Mouse (Mus musculus) T-helper 2 cell (primary cell): ENCODE measurements around the gene Ttll12.

Source experiments
- in situ Hi-C: fragments of 300-600 bp; cut with MboI, MseI; formaldehyde crosslinking; loops from one replicate; pipeline ENCODE4 v1.15.1; 2025; ENCODE audit warnings: high pct_unique_total_duplicates

Ttll12 gene

GRCm38 (mm10) chr15:83594513-83595363, at the start of gene Ttll12:
Gene Ttll12 (minus strand): TSS chr15:83595157.
- in situ Hi-C loops: no loop called here

- in situ Hi-C loops: no loop called here
These were observed 47.6 kb upstream of the Ttll12 start for GRCm38 (mm10) chr15:83642518-83642917.

- in situ Hi-C loops: no loop called here
These were observed 45.3 kb upstream of the Ttll12 start for GRCm38 (mm10) chr15:83640208-83640607.

GRCm38 (mm10) chr15:83639160-83639559, 44.2 kb upstream of the Ttll12 start:
- in situ Hi-C loops: no loop called here

- in situ Hi-C loops: no loop called here
These were observed 43.4 kb upstream of the Ttll12 start for GRCm38 (mm10) chr15:83638196-83638899.

GRCm38 (mm10) chr15:83636759-83637158, 41.8 kb upstream of the Ttll12 start:
- in situ Hi-C loops: no loop called here

GRCm38 (mm10) chr15:83635251-83635650, 40.3 kb upstream of the Ttll12 start:
- in situ Hi-C loops: no loop called here

- in situ Hi-C loops: no loop called here
These were observed 39.1 kb upstream of the Ttll12 start for GRCm38 (mm10) chr15:83634076-83634475.

GRCm38 (mm10) chr15:83631071-83631470, 36.1 kb upstream of the Ttll12 start:
- in situ Hi-C loops: no loop called here

- in situ Hi-C loops: no loop called here
These were observed 34.8 kb upstream of the Ttll12 start for GRCm38 (mm10) chr15:83629716-83630115.

- in situ Hi-C loops: no loop called here
These were observed 31.2 kb upstream of the Ttll12 start for GRCm38 (mm10) chr15:83626142-83626645.

- in situ Hi-C loops: no loop called here
These were observed 20.3 kb upstream of the Ttll12 start for GRCm38 (mm10) chr15:83615245-83615644.

GRCm38 (mm10) chr15:83607115-83607802, 12.3 kb upstream of the Ttll12 start:
- in situ Hi-C loops: no loop called here

GRCm38 (mm10) chr15:83606700-83607099, 11.7 kb upstream of the Ttll12 start:
- in situ Hi-C loops: no loop called here

GRCm38 (mm10) chr15:83606216-83606615, 11.3 kb upstream of the Ttll12 start:
- in situ Hi-C loops: no loop called here

- in situ Hi-C loops: no loop called here
These were observed 8.5 kb upstream of the Ttll12 start for GRCm38 (mm10) chr15:83603426-83603825.

- in situ Hi-C loops: no loop called here
These were observed 8.1 kb upstream of the Ttll12 start for GRCm38 (mm10) chr15:83603046-83603396.

GRCm38 (mm10) chr15:83602372-83603045, 7.6 kb upstream of the Ttll12 start:
- in situ Hi-C loops: no loop called here

- in situ Hi-C loops: no loop called here
These were observed 6.2 kb upstream of the Ttll12 start for GRCm38 (mm10) chr15:83601185-83601584.

- in situ Hi-C loops: no loop called here
These were observed 1.9 kb upstream of the Ttll12 start for GRCm38 (mm10) chr15:83596833-83597232.

GRCm38 (mm10) chr15:83595364-83595711, 381 bp upstream of the Ttll12 start:
- in situ Hi-C loops: no loop called here
